Mouse (Mus musculus) liver, adult 2 months (tissue): ENCODE measurements around the gene Gm11549. TPM values are rescaled to one million over a fixed set of nuclear protein-coding genes. Genes with fewer than 3 reads are reported as not detected.

Source experiments
- DNase-seq: peaks from one replicate; pipeline ENCODE4 v3.0.0-alpha.2; 2011; ENCODE audit warnings: low read depth, low spot score; ENCODE audit errors: extremely low read depth
- H3K27ac ChIP-seq: fragments of 200-500 bp; replicated peaks from 2 replicates; pipeline ENCODE4 v1.5.1; 2012; ENCODE audit warnings: low read depth, mild to moderate bottlenecking, control low read depth, inconsistent platforms, low read length; ENCODE audit not compliant: insufficient read depth
- H3K27me3 ChIP-seq: fragments of 200-500 bp; 2 replicates; pipeline ENCODE4 v1.6.1; 2012; ENCODE audit warnings: mild to moderate bottlenecking, moderate library complexity, low read length, inconsistent platforms; ENCODE audit not compliant: control insufficient read depth, insufficient read depth
- H3K36me3 ChIP-seq: fragments of 200-500 bp; 2 replicates; pipeline ENCODE4 v1.6.1; 2012; ENCODE audit warnings: low read length, inconsistent platforms; ENCODE audit not compliant: control insufficient read depth, insufficient read depth
- H3K4me1 ChIP-seq: fragments of 200-500 bp; 2 replicates; pipeline ENCODE4 v1.6.1; 2011; ENCODE audit warnings: low read length; ENCODE audit not compliant: control insufficient read depth, insufficient read depth
- H3K4me3 ChIP-seq: fragments of 200-500 bp; 2 replicates; pipeline ENCODE4 v1.5.1; 2011; ENCODE audit warnings: low read depth, mild to moderate bottlenecking, control low read depth, low read length, moderate library complexity; ENCODE audit not compliant: insufficient read depth
- H3K79me2 ChIP-seq: fragments of 200-500 bp; 2 replicates; pipeline ENCODE4 v1.6.1; 2012; ENCODE audit warnings: inconsistent platforms, mild to moderate bottlenecking, low read length, moderate library complexity; ENCODE audit not compliant: control insufficient read depth, insufficient read depth
- H3K9ac ChIP-seq: fragments of 200-500 bp; 2 replicates; pipeline ENCODE4 v1.6.1; 2012; ENCODE audit warnings: low read depth, mild to moderate bottlenecking, control low read depth, inconsistent platforms, low read length
- CTCF ChIP-seq: fragments of 200-500 bp; IDR thresholded peaks from 2 replicates; pipeline ENCODE4 v1.5.1; 2011; ENCODE audit warnings: low read depth, low read length, control low read depth
- POLR2A ChIP-seq: fragments of 200-500 bp; IDR thresholded peaks from 2 replicates; pipeline ENCODE4 v1.6.1; 2011; ENCODE audit warnings: low read length, control low read depth; ENCODE audit not compliant: insufficient read depth; ENCODE audit errors: extremely low read depth
- WGBS: fragments of 180-500 bp; shearing (Covaris S2); methylation state at CpG from one replicate; pipeline ENCODE4 v1.1.7; 2018; 5-methylcytosine and 5-hydroxymethylcytosine counted together
- polyA plus RNA-seq: library from polyadenylated mRNA; depleted of rRNA; stranded (reverse); fragments of >200 nt; gene quantifications from 2 replicates; pipeline ENCODE4 v1.2.3, GENCODE M21; 2012
- total RNA-seq: library from RNA; depleted of rRNA; stranded (reverse); fragments of >200 nt; gene quantifications from 2 replicates; pipeline ENCODE4 v1.2.3, GENCODE M21; 2014

The Gm11549 gene
- total and polyA plus RNA-seq, 2 experiments, result not detected

DNA sequence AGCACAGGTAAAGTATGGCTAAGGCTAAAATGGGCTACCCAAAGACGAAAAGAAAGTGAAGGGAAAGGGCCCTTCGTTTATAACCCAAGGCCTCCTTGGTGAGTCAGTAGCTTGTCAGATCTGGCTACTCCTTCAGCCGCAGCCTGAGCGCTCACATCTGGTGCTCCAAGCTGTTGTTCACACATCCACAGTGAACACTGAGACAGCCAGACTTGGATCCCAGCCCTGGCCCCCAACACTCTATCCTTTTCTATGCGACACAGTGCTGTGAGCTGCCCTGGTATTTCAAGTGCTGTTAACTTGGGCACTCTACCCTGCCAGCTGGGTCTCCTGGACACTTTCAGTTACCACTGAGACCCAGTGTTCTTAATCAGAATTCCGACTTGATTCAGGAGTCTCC is 8.7 kb upstream of the Gm11549 start:
- DNase-seq, result no peak

DNA sequence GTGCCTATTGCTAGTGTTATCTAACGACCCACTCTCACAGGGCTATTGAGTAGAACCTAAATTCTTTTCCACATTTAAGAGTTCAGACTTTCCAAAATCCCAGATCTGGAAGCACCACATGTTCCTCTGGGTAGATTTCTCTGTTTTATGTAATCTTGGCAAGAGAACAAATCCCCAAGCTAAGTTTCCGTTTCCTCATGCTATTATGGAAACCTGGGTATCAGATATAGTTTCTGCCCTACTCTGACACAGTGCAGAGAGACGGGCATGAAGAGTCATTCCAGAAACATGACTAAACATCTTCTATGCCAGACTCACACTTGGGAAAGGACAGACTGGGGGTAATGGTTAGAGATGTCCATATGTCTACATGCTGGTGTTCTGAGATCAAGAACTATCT is 2.9 kb upstream of the Gm11549 start:
- Histone ChIP-seq H3K9ac (no peak overlapping the region), H3K79me2 (no peaks in the 10 kb centered on the region), H3K36me3 (no peaks in the 10 kb centered on the region), H3K4me1 (peaks cover 3% of the 10 kb centered on the region; the same call in 1 of the 2 replicates), H3K27ac (no peak overlapping the region), H3K4me3 (no peak overlapping the region), H3K27me3 (peaks cover 12% of the 10 kb centered on the region)
- WGBS, result 70% methylated on average over 3 of the region's 3 CpGs
- TF ChIP-seq CTCF, result no peak
- TF ChIP-seq POLR2A, result no peak
- DNase-seq, result no peak

More for the DNA sequence above, 8.7 kb upstream of the Gm11549 start:
- no peaks in the 10 kb centered on the region for H3K36me3 ChIP-seq
- TF ChIP-seq POLR2A, result no peak
- TF ChIP-seq CTCF, result no peak
- 97% methylated on average over 6 of the region's 6 CpGs for WGBS
- no peaks in the 10 kb centered on the region for H3K27me3 ChIP-seq
- no peaks in the 10 kb centered on the region for H3K79me2 ChIP-seq
- H3K27ac ChIP-seq, result no peak overlapping the region
- peaks cover 4% of the 10 kb centered on the region; the same call in 1 of the 2 replicates for H3K4me1 ChIP-seq
- no peak overlapping the region for H3K9ac ChIP-seq
- no peak overlapping the region for H3K4me3 ChIP-seq

DNA sequence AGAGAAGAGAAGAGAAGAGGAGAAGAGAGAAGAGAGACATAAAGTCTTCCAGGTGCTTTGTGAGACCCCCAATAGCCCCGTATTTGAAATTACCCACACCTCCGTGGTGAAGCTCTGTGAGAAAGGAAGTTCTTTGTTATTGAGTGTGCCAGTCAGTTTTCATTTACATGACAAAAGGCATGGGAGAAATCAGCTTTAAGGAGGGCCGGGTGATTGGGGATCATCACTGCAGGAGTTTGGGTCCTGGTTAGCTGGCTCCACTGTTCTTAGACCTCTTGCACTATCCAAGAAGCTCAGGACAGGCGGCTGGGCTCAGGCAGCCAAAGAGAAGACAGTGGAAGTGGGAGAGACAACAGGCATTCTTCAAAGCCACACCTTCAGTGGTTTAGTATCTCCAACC is 524 bp upstream of the Gm11549 start:
- Histone ChIP-seq H3K36me3 (no peaks in the 10 kb centered on the region), H3K4me3 (no peak overlapping the region), H3K79me2 (no peaks in the 10 kb centered on the region), H3K27ac (no peak overlapping the region), H3K4me1 (peaks cover 3% of the 10 kb centered on the region; the same call in 1 of the 2 replicates), H3K9ac (no peak overlapping the region), H3K27me3 (peaks cover 12% of the 10 kb centered on the region)
- 44% methylated on average over 4 of the region's 4 CpGs for WGBS
- no peak for DNase-seq
- TF ChIP-seq POLR2A (no peak), CTCF (no peak)

DNA sequence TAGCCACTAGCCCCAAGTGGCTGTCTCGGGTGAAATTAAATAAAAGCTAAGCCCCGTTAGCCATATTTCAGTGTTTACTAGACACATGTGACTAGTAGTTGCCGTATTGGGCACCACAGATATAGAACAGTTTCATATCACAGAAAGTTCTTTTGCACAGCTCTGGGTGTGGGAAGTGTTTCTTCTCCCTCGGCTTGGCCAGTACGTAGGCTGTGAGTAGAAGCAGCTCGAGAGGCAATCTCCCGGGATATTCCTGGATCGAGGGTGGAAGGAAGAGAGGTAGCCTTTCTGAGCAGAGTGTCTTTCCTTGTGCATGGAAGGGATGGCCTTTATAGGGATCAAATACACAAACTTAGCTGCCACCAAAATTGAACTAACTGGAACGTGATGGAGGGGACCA is 5.4 kb downstream of the Gm11549 start:
- H3K4me1 ChIP-seq, result no peaks in the 10 kb centered on the region
- H3K27ac ChIP-seq, result no peak overlapping the region
- H3K9ac ChIP-seq, result no peak overlapping the region
- no peaks in the 10 kb centered on the region for H3K36me3 ChIP-seq
- 88% methylated on average over 9 of the region's 9 CpGs for WGBS
- no peak for TF ChIP-seq POLR2A
- no peak for TF ChIP-seq CTCF
- DNase-seq, result no peak
- no peak overlapping the region for H3K4me3 ChIP-seq
- no peaks in the 10 kb centered on the region for H3K79me2 ChIP-seq
- peaks cover 6% of the 10 kb centered on the region for H3K27me3 ChIP-seq

DNA sequence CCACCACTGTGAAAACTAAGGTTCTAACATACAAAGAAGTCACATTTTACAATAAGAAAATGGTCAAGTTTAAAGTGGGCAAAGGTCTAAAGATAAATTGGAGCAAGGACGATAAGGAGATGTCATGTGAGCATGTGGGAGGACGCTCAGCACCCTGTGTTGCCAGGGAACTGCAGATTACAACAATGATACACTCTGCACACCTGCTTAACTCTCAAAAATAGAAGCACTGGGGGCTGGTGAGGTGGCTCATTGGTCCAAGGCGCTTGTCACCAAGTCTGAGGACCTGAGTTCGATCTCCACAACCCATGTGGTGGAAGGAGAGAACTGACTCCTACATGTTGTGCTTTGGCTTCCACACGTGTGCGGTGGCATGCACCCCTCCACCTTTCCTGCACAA is 10.1 kb downstream of the Gm11549 start:
- H3K4me3 ChIP-seq, result no peak overlapping the region
- no peaks in the 10 kb centered on the region for H3K27me3 ChIP-seq
- no peak for DNase-seq
- H3K4me1 ChIP-seq, result no peaks in the 10 kb centered on the region
- H3K9ac ChIP-seq, result no peak overlapping the region
- WGBS, result 92% methylated on average over 6 of the region's 6 CpGs
- no peak for TF ChIP-seq POLR2A
- TF ChIP-seq CTCF, result no peak
- H3K36me3 ChIP-seq, result no peaks in the 10 kb centered on the region
- no peak overlapping the region for H3K27ac ChIP-seq
- H3K79me2 ChIP-seq, result no peaks in the 10 kb centered on the region

DNA sequence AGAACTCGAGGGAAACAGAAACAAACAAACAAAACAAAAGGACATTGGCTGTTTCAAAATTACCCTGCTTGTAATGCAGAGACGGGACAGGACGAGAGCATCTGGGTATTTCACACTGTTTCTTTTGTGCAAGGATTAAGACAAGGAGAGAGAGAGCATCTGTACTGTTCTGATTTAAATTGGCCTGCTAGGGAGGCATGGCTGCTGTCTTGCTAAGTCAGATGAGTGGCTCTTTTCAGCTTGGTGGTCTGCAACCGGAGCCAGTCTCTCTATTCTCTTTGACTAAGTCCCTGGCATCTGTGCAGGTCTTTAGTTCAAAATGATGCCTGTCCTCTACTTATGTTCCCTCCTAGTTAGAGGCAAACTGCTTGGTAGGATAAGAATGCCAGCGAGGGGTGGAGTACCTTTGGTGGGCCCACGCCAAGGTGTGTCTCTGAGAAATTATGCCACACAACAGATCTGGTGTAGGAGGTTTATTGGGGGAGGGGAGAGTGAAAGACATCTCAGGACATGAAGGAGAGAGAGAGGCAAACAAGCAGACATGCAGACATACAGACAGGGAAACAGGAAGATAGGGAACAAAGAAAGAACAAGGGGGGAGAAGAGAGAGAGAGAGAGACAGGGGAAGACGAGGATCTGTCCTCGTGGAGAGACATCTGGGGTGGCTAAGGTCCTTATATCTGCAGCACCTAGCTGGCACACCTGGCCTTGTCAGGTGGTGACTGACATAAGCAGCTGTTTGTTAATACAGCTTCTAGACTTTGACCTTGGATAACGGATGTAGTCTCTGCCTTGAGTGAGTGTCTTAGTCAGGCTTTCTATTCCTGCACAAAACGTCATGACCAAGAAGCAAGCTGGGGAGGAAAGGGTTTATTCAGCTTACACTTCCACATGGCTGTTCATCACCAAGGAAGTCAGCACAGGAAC is 15.5 kb downstream of the Gm11549 start:
- Histone ChIP-seq H3K4me1 (no peaks in the 10 kb centered on the region), H3K36me3 (no peaks in the 10 kb centered on the region), H3K27me3 (no peaks in the 10 kb centered on the region), H3K9ac (no peak overlapping the region), H3K27ac (no peak overlapping the region), H3K79me2 (no peaks in the 10 kb centered on the region), H3K4me3 (no peak overlapping the region)
- TF ChIP-seq CTCF, result no peak
- no peak for TF ChIP-seq POLR2A
- no peak for DNase-seq
- whole genome bisulfite sequencing, result 68% methylated on average over 10 of the region's 10 CpGs
